Mouse (Mus musculus): ENCODE data around the gene Rell1. TPM values are rescaled to one million over a fixed set of nuclear protein-coding genes. Genes with fewer than 3 reads are reported as not detected.

The Rell1 gene
- polyA plus RNA-seq, 1 experiment from 2014 or later, result 9.1 TPM

DNA sequence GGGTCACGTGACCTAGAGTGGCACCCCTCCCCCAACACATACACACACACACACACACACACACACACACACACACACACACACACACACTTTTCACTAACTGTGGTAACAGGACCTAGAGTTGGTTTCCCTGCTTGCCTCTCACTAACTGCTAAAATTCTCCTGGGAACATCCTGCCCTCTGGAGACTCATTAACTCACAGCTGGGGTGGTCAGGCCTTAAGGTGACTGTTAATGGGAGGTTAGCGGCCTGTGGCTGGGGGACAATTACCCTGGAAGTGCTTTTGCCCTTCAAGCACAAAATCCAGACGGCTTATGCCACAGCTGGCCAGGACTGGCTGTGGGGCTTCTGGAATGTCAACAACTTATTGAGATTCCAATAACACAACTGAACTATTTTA, 101.3 kb downstream of the Rell1 start:
- no peaks in the 10 kb centered on the region; the same call in 1 of the 2 replicates for H3K4me1 ChIP-seq (ENCODE audit: control insufficient read depth, low read depth, low read length)
- H3K27me3 ChIP-seq (ENCODE audit: control insufficient read depth, insufficient read depth, low read depth, low read length), result no peaks in the 10 kb centered on the region
- no peak overlapping the region for H3K9ac ChIP-seq (ENCODE audit: low read depth, low read length)
- H3K9me3 ChIP-seq (replicated peaks; ENCODE audit: control insufficient read depth, low read length), result no peaks in the 10 kb centered on the region
- H3K4me2 ChIP-seq (ENCODE audit: low read depth, low read length), result no peak overlapping the region
- WGBS (ENCODE audit: insufficient replicate concordance), result 36% methylated on average over 3 of the region's 3 CpGs
- H3K4me3 ChIP-seq (ENCODE audit: low read depth, low read length), result no peak overlapping the region
- no peak overlapping the region for H3K27ac ChIP-seq (ENCODE audit: low read length)
- H3K36me3 ChIP-seq (ENCODE audit: control insufficient read depth, insufficient read depth), result no peaks in the 10 kb centered on the region
- no peak for ATAC-seq (ENCODE audit: low read depth)

DNA sequence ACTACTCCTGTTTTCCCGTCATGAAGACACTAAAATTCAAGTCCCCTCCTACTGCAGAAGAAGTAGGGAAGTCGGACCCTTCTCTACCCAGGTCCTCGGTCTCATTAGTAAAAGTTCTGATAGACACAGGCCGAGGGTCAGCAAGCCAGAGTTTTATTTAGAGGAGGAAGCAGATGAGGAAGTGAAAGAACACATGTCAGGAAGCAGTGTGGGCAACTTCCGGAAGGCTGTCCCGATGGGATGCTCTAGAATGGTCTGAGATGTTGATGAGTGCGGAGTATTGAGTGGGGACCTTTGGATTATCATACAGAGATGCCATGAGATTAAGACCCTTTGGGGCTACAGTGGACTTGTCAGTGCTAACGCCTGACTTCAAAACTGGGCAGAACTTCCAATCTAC, 109.8 kb downstream of the Rell1 start:
- Histone ChIP-seq H3K36me3 (ENCODE audit: control insufficient read depth, insufficient read depth) (no peaks in the 10 kb centered on the region), H3K4me3 (ENCODE audit: low read depth, low read length) (no peak overlapping the region), H3K9ac (ENCODE audit: low read depth, low read length) (no peak overlapping the region), H3K9me3 (replicated peaks; ENCODE audit: control insufficient read depth, low read length) (no peaks in the 10 kb centered on the region), H3K27ac (ENCODE audit: low read length) (no peak overlapping the region), H3K4me1 (ENCODE audit: control insufficient read depth, low read depth, low read length) (no peaks in the 10 kb centered on the region), H3K4me2 (ENCODE audit: low read depth, low read length) (no peak overlapping the region), H3K27me3 (ENCODE audit: control insufficient read depth, insufficient read depth, low read depth, low read length) (no peaks in the 10 kb centered on the region)
- 32% methylated on average over 8 of the region's 8 CpGs for WGBS (ENCODE audit: insufficient replicate concordance)
- ATAC-seq (ENCODE audit: low read depth), result no peak

Other genes with a start within 250 kb of the Rell1 start
- 22.7 and 25.6 TPM in 2 replicates for gene 0610040J01Rik, start 156.5 kb downstream of the Rell1 start, polyA plus RNA-seq (2015; fragmentation: Nextera tagmentation; extraction: Ambion mirVana)
- 12.8 and 16.1 TPM in 2 replicates for gene Pgm2, start 124.1 kb upstream of the Rell1 start, polyA plus RNA-seq (2015; fragmentation: Nextera tagmentation; extraction: Ambion mirVana)
- gene Tbc1d1, start 187.4 kb upstream of the Rell1 start, polyA plus RNA-seq (2015; fragmentation: Nextera tagmentation; extraction: Ambion mirVana), result 6.0 and 6.3 TPM in 2 replicates

Measured in liver, embryonic 16.5 days (tissue).